Mouse (Mus musculus) NIH3T3 (cell line): ENCODE data around the gene Ezh1.

ENCODE experiments used
- DNase-seq: peaks from one replicate; pipeline ENCODE4 v3.0.0-alpha.2; 2012; ENCODE audit warnings: low read depth

Gene Ezh1

DNA sequence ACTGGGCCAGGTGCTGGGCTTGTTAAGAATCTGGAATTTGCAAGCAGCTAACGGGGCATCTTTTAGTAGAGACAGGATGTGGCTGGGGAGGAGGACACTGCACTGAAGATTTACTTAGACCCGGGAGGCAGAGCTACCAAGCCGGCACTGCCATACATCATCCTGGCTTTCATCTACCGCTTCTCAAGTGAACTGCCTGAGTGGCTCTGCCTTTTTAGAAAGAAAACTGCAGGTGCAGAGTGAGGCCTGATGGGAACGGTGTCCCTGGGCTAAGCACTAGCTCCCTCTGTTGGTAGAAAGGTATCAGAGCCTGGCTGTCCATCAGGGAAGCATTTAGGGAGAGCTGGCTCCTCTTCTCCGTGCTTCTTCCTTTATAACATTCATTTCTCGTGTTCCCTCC is 25.3 kb downstream of the Ezh1 start:
- DNase-seq, result peak; percentile 71

GRCm38 (mm10) chr11:101199555-101199954 is 26.7 kb downstream of the Ezh1 start:
- no peak for DNase-seq

GRCm38 (mm10) chr11:101196175-101196574 is 30.1 kb downstream of the Ezh1 start:
- DNase-seq, result no peak

- no peak for DNase-seq
Observed at GRCm38 (mm10) chr11:101195571-101195970, 30.7 kb downstream of the Ezh1 start.

DNA sequence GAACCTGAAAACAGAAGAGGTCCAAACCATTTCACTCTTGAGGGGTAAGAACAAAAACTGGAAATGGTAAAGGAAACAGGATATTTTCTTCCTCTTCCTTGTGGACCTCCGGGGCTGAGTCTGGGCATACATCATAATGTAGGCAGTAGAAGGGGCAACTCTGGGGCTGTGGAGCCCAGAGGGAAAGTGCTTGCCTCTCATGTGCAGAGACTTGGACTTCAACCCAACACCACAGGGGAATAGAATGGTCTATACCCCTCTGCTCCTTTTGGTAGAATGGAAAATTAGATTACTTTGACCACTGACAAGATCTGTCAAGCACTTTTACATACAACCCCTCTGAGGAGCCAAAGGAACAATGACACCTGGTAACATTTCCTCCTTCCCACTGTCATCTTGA is 31.2 kb downstream of the Ezh1 start:
- DNase-seq, result no peak

GRCm38 (mm10) chr11:101194643-101195042 is 31.6 kb downstream of the Ezh1 start:
- no peak for DNase-seq

DNA sequence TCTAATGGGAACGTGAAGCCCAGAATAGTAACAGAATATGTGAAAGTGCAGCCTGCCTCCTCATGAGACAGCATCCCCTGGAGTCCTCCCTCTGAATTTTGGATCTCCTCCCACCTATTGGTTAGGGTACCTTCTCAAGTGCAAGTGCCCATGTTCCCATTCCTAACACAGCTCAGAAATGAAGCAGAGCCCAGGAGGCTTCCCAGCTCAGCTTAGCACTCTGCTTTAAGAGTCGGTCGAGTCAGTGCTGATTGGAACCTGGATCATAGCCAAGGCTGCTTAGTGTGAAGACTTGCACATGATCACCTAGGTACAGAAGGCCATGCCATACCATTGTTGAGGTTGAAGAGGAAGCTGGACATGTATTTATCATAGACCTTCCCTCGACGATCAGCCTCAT is 32.1 kb downstream of the Ezh1 start:
- peak; percentile 41 for DNase-seq

DNA sequence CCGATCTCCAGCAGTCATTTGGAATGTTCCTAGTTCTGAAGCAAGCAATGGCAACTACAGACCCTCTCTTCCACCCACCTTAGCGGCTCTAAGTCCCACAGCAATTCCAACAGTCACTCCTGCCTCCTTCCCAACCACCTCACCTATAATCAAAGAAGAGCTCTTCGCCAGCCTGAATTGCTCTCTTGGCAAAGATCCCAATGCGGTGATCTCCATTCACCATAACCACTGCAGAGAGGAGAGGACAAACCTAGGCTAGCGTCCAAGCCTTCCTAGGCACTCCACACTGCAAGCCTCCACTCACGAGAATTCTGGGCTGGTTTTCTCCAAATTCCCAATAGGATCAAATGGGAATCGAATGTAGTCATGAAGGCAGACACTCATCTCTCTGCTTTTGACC is 33.2 kb downstream of the Ezh1 start:
- DNase-seq, result no peak

DNA sequence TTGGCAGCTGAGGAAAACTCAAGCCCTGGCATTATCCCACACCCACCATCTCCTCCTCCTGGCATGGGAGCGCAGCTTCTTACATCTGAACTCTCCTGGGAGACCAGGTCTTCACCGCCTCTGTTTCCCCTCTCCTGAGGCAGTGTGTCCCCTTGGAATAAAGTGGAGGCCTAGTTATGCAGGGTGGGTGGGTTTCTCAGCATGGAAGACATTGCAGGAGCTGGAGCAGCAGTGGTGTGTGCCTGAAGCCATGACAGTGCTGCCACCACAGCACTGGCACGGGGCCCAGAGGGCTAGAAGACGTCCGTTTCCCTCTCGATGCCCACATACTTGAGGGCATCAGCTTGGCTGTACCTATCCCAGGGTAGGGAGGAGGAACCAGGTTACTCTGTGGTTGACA is 33.6 kb downstream of the Ezh1 start:
- DNase-seq, result no peak

DNA sequence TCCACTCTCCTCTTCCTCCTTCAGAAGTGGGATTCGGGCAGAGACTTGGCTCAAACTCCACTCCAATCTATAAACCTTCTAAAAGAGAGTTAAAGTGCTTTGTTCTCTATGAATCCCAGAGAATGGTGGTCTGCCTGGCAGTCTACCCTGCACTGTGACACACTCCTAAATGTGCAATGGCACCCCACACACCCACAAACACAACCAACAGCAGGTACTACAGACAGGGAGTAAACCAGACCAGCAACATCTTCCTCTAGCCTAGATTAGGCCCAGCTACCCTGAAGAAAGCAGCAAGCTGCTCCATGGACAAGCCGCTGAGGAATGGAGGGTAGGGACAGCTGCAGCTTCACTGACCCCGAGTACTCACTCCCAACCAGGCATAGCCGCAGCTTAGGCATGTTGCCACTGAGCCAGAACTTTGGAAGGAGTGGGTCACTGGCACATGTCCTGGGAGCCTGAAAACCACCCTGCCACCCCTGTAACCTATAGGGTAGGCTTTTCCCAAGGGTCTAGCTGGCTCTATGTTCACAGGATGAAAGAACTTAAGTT is 34.3 kb downstream of the Ezh1 start:
- DNase-seq, result no peak

- no peak for DNase-seq
Observed at GRCm38 (mm10) chr11:101190913-101191907, 35.1 kb downstream of the Ezh1 start.

- DNase-seq, result no peak
Observed at GRCm38 (mm10) chr11:101190181-101190912, 35.9 kb downstream of the Ezh1 start.

- DNase-seq, result peak; percentile 90
Observed at GRCm38 (mm10) chr11:101189495-101190180, 36.6 kb downstream of the Ezh1 start.

DNA sequence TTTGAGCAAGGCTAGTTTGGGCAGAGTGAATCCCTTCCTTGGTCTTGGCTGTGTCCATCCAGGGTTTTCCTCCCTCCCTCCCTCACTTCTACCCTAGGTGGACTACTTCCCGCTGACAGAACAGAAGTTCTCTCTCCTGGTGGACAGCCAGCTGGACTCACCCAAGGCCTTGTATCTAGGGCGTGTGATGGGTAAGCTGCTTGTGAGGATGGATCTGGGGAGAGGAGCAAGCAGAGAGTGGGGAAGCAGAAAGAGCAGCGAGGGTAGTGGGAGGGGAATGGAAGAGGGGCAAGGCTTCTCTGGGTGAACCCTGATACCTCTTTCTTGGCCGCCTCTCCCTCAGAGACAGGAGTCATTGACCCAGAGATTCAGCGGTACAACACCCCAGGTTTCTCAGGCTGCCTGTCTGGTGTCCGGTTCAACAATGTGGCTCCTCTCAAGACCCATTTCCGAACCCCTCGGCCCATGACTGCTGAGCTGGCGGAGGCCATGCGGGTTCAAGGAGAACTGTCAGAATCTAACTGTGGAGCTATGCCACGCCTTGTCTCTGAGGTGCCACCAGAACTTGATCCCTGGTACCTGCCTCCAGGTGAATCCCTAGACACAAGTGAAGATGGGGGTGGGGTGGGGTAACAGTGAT is 38.0 kb downstream of the Ezh1 start:
- DNase-seq, result no peak

- no peak for DNase-seq
Observed at GRCm38 (mm10) chr11:101187541-101187940, 38.7 kb downstream of the Ezh1 start.

DNA sequence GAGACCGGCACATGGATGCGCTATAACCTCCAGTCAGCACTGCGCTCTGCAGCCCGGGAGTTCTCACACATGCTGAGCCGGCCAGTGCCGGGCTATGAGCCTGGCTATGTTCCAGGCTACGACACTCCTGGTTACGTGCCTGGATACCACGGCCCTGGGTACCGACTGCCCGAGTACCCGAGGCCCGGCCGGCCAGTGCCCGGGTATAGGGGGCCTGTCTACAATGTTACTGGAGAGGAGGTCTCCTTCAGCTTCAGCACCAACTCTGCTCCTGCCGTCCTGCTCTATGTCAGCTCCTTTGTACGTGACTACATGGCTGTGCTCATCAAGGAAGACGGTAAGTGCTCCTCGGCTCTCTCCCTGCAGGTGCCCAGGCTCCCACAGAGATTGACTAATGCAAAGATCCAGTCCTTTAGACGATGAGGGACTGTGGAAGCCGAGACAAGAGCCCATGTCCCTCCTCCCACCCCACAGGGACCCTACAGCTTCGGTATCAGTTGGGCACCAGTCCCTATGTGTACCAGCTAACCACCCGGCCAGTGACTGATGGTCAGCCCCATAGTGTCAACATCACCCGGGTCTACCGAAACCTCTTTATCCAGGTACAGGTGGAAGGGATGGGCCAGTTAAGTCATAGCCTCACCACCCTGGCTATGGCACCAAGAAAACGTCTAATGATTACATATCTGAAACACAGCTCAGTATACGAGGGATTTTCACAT is 39.6 kb downstream of the Ezh1 start:
- no peak for DNase-seq

- no peak for DNase-seq
Observed at GRCm38 (mm10) chr11:101185441-101185840, 40.8 kb downstream of the Ezh1 start.

GRCm38 (mm10) chr11:101184984-101185383 is 41.3 kb downstream of the Ezh1 start:
- DNase-seq, result no peak

- DNase-seq, result no peak
Observed at GRCm38 (mm10) chr11:101182771-101183517, 43.3 kb downstream of the Ezh1 start.

GRCm38 (mm10) chr11:101181961-101182360 is 44.3 kb downstream of the Ezh1 start:
- no peak for DNase-seq
